Mouse (Mus musculus) spleen, adult 2 months (tissue): Measurements from ENCODE around the gene Ambra1.

Experiments used
- CTCF ChIP-seq: fragments of 200-500 bp; IDR thresholded peaks from 2 replicates; pipeline ENCODE4 v1.5.1; 2011; ENCODE audit warnings: mild to moderate bottlenecking, inconsistent platforms; ENCODE audit not compliant: insufficient read depth, insufficient read length, insufficient replicate concordance; ENCODE audit errors: extremely low read depth
- POLR2A ChIP-seq: fragments of 200-500 bp; IDR thresholded peaks from 2 replicates; pipeline ENCODE4 v1.6.1; 2011; ENCODE audit warnings: low read depth, low read length, inconsistent platforms

DNA sequence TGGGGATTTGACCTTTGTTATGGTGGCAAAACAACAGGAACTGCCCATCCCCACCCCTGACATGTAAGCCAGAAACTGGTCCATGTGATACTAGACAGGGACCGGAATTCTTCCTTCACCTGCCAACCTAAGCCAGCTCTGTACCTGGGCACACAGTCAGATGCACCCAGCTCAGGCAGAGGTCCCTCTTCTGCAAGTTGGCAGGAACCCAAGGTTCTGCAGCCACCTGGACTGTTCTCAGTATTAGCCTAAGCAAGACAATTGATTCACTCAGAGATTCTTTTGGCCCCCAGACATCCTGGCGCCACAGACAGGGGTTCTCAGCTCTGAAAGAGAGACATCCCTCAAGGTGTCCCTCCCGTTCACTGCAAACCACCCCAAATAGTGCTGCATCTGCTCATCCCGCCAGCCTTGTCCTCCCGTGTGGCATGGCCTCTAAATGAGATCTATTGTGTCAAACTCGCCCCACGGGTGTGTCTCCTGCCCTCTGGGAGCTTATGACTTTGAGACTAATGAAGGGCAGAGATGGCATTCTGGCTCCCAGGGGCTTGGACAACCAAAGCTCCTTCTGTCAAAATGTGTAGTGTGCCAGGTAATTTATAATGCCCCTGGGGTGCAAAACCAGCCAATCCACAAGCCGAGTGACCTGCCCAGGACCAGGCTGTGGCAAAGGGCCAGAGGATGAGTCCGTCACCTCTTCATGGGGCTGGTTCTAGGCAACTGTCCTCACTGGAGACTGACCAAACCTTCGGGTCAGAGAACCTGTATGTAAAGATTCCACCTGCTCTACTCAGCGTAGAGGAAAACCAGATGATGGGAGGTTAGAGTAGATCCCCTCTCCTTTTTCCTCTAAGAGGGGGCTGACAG, 229.8 kb downstream of the Ambra1 start:
- no peak for TF ChIP-seq CTCF
- no peak for TF ChIP-seq POLR2A
